Mouse (Mus musculus) kidney, adult 2 months (tissue): ENCODE results near the gene Mbtps2.

Experiments
- CTCF ChIP-seq: fragments of 200-500 bp; conservative IDR thresholded peaks from 2 replicates; pipeline ENCODE4 v1.5.1; 2011; ENCODE audit warnings: low read depth, mild to moderate bottlenecking, control low read depth, low read length, moderate library complexity, mixed read lengths; ENCODE audit not compliant: insufficient read depth, insufficient read length
- POLR2A ChIP-seq: fragments of 200-500 bp; IDR thresholded peaks from one replicate; pipeline ENCODE4 v1.6.1; 2011; ENCODE audit warnings: low read depth, low read length, control low read depth

- TF ChIP-seq CTCF (no peak), POLR2A (no peak)
These were observed 35.3 kb upstream of the Mbtps2 start for GRCm38 (mm10) chrX:157633676-157634414.
